Mouse (Mus musculus) bone marrow macrophage, adult 2 months (primary cell): ENCODE data around the gene Lpcat1.

Experiments used
- CTCF ChIP-seq: IDR thresholded peaks from 2 replicates; pipeline ENCODE4 v1.5.1; 2012; ENCODE audit warnings: low read depth, mild to moderate bottlenecking, low read length, moderate library complexity
- POLR2A ChIP-seq: IDR thresholded peaks from 2 replicates; pipeline ENCODE4 v1.6.1; 2012; ENCODE audit warnings: mild to moderate bottlenecking, low read depth, low read length, borderline replicate concordance

- no peak for TF ChIP-seq POLR2A
- no peak for TF ChIP-seq CTCF
Measured at GRCm38 (mm10) chr13:73418297-73418696, 48.7 kb upstream of the Lpcat1 start.
